Mouse (Mus musculus) adipose tissue, adult 10 weeks (tissue): ENCODE measurements around the gene Saa1. TPM values are rescaled to one million over a fixed set of nuclear protein-coding genes. Genes with fewer than 3 reads are reported as not detected.

Source experiments
- polyA plus RNA-seq: library from polyadenylated mRNA; stranded (reverse); fragments of 350-450 nt; fragmentation: Illumina TruSeq; extraction: RNeasy Lipid Tissue Mini Kit (QIAGEN cat#74804); gene quantifications from one replicate; pipeline ENCODE4 v1.2.3, GENCODE M21; 2014; ENCODE audit warnings: low read depth, low replicate concordance

The Saa1 gene
- polyA plus RNA-seq = 0.63 TPM

GRCm38 (mm10) chr7:46742880-46743279 lies at the start of gene Saa1:
Gene Saa1, minus strand, starts transcription at chr7:46742980.

GRCm38 (mm10) chr7:46751490-46751889 lies 8.7 kb upstream of the Saa1 start, which contains the start of gene Saa2:
Gene Saa2, plus strand, starts transcription at chr7:46751790.

GRCm38 (mm10) chr7:46732458-46732857 lies 10.3 kb downstream of the Saa1 start, which contains the start of gene Saa4:
Gene Saa4, minus strand, starts transcription at chr7:46732603.

GRCm38 (mm10) chr7:46715600-46715999 lies 27.2 kb downstream of the Saa1 start, which contains the start of gene Saa3:
Gene Saa3, minus strand, starts transcription at chr7:46715700.

GRCm38 (mm10) chr7:46710390-46710844 lies 32.4 kb downstream of the Saa1 start, which contains the start of gene Saal1:
Gene Saal1, minus strand, starts transcription at chr7:46710680.

Other genes with a start within 250 kb of the Saa1 start
- 6.6 TPM for gene Sergef, start 103.2 kb downstream of the Saa1 start, polyA plus RNA-seq
- gene Tph1, start 70.4 kb downstream of the Saa1 start, polyA plus RNA-seq = 0.60 TPM
- 6.0 TPM for gene Saal1, start 32.3 kb downstream of the Saa1 start, polyA plus RNA-seq
- gene Saa3, start 27.3 kb downstream of the Saa1 start, polyA plus RNA-seq = 8.2 TPM
- not detected for gene Saa4, start 10.4 kb downstream of the Saa1 start, polyA plus RNA-seq
- gene Saa2, start 8.8 kb upstream of the Saa1 start, polyA plus RNA-seq = not detected
- gene Hps5, start 53.1 kb upstream of the Saa1 start, polyA plus RNA-seq = 26.3 TPM
- 25.4 TPM for gene Gtf2h1, start 53.1 kb upstream of the Saa1 start, polyA plus RNA-seq
- gene Ldha, start 98.5 kb upstream of the Saa1 start, polyA plus RNA-seq = 398 TPM
- 73.9 TPM for gene Ldhc, start 118.2 kb upstream of the Saa1 start, polyA plus RNA-seq
- 89.0 TPM for gene Tsg101, start 177.0 kb upstream of the Saa1 start, polyA plus RNA-seq
- gene Uevld, start 215.5 kb upstream of the Saa1 start, polyA plus RNA-seq = 15.0 TPM
- gene Gm9999, start 240.6 kb upstream of the Saa1 start, polyA plus RNA-seq = 45.0 TPM